Mouse (Mus musculus) hindbrain, embryonic 11.5 days (tissue): ENCODE results near the gene Lipt2. TPM values are rescaled to one million over a fixed set of nuclear protein-coding genes. Genes with fewer than 3 reads are reported as not detected.

Experiments used
- ATAC-seq: fragments of 200-750 bp; cut with Nextera tagmentation; 2 replicates; pipeline ENCODE4 v1.8.0; 2017; ENCODE audit warnings: mild to moderate bottlenecking, moderate TSS enrichment, moderate library complexity; ENCODE audit not compliant: low FRiP score
- DNase-seq: peaks from one replicate; pipeline ENCODE4 v3.0.0-alpha.2; 2015; ENCODE audit warnings: low spot score
- H3K27ac ChIP-seq: fragments of 300-500 bp; sonication (generic); 2 replicates; pipeline ENCODE4 v1.5.1; 2014; ENCODE audit warnings: mild to moderate bottlenecking, low read depth, low read length
- H3K27me3 ChIP-seq: fragments of 300-500 bp; sonication (generic); 2 replicates; pipeline ENCODE4 v1.6.1; 2014; ENCODE audit warnings: mild to moderate bottlenecking, low read length, moderate library complexity, mixed read lengths; ENCODE audit not compliant: control insufficient read depth, insufficient read depth
- H3K36me3 ChIP-seq: fragments of 300-500 bp; sonication (generic); 2 replicates; pipeline ENCODE4 v1.6.1; 2014; ENCODE audit warnings: mild to moderate bottlenecking, low read length, moderate library complexity, mixed read lengths; ENCODE audit not compliant: control insufficient read depth, insufficient read depth
- H3K4me1 ChIP-seq: fragments of 300-500 bp; sonication (generic); replicated peaks from 2 replicates; pipeline ENCODE4 v1.6.1; 2014; ENCODE audit warnings: low read length, mixed read lengths; ENCODE audit not compliant: control insufficient read depth, insufficient read depth
- H3K4me2 ChIP-seq: fragments of 300-500 bp; sonication (generic); replicated peaks from 2 replicates; pipeline ENCODE4 v1.6.1; 2014; ENCODE audit warnings: mild to moderate bottlenecking, low read depth, low read length
- H3K4me3 ChIP-seq: fragments of 300-500 bp; sonication (generic); 2 replicates; pipeline ENCODE4 v1.5.1; 2014; ENCODE audit warnings: low read depth, low read length
- H3K9ac ChIP-seq: fragments of 300-500 bp; sonication (generic); 2 replicates; pipeline ENCODE4 v1.6.1; 2014; ENCODE audit warnings: low read depth, low read length
- H3K9me3 ChIP-seq: fragments of 300-500 bp; sonication (generic); 2 replicates; pipeline ENCODE4 v1.6.1; 2016; ENCODE audit warnings: low read length; ENCODE audit not compliant: control insufficient read depth
- WGBS: fragments of 180-500 bp; shearing (Covaris S2); extraction: QIAGEN DNeasy Blood & Tissue Kit; methylation state at CpG from one replicate; pipeline ENCODE4 v1.1.7; 2014; 5-methylcytosine and 5-hydroxymethylcytosine counted together
- polyA plus RNA-seq: library from polyadenylated mRNA; unstranded; fragments of >200 nt; fragmentation: Nextera tagmentation; extraction: Ambion mirVana; gene quantifications from 2 replicates; pipeline ENCODE4 v1.2.1, GENCODE M21; 2014

Gene Lipt2
- polyA plus RNA-seq, 1 experiment from 2014 or later = 23.7 TPM

DNA sequence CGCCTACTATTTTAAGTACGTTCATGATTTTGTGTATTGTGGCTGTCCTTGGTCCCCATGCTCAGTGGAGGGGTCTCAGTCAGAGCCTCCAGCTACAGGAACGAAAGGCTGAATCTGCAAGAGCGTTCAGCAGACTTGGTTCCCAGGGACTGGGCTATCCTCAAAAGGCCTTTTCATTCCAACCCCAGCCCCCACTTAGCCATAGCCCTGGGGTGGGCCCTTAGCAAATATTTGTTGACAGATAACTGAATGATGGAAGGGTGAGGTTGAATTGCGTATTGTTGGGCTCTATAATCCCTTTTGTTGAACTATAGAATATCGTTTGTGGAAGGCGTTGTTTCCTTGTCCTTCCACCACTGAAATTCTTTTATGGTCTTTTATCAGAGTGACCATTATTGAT, 32.6 kb upstream of the Lipt2 start:
- Histone ChIP-seq H3K36me3 (no peaks in the 10 kb centered on the region), H3K27me3 (no peaks in the 10 kb centered on the region), H3K4me3 (no peak overlapping the region), H3K4me1 (no peaks in the 10 kb centered on the region), H3K9me3 (no peaks in the 10 kb centered on the region), H3K9ac (no peak overlapping the region), H3K27ac (no peak overlapping the region), H3K4me2 (no peak overlapping the region)
- no peak for DNase-seq
- no peak for ATAC-seq
- WGBS = 77% methylated on average over 7 of the region's 7 CpGs

DNA sequence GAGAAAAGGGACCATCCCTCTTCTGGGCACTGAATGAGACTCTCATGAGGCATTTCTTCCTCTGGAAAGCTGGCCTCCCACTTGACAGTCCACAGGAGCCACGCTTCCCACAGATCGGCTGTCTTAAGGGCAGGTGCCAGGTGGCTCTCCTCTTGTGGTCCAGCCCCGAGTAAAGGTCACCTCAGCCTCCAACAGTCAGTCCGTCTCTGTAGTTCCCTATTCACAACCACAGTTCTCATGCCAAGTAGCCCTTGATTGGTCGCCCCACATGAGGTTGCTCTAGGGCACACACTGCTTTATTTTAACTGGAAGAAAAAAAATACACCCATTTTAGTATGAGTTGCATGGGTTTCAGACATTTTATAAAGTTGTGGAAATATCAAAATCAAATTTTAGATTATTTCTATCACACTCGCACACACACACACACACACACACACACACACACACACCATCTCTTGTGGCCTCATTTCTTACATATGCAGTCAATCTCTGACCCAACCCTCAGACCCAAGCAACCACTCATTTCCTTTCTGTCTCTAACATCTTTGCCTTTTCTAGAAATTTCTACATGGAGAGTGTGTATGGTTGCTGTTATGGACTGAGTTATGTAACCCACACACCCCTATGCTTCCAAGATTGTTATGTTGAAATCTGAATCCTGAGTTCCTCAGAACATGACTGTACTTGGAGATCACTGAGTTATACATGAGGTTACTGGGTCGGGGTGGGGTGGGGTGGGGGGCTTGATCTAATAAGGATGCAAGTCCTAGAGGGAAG, 30.6 kb upstream of the Lipt2 start:
- Histone ChIP-seq H3K4me2 (no peak overlapping the region), H3K4me3 (no peak overlapping the region), H3K27ac (no peak overlapping the region), H3K9me3 (no peaks in the 10 kb centered on the region), H3K27me3 (no peaks in the 10 kb centered on the region), H3K4me1 (no peaks in the 10 kb centered on the region), H3K36me3 (no peaks in the 10 kb centered on the region), H3K9ac (no peak overlapping the region)
- DNase-seq (no peak), ATAC-seq (no peak)
- WGBS = 92% methylated on average over 7 of the region's 7 CpGs

DNA sequence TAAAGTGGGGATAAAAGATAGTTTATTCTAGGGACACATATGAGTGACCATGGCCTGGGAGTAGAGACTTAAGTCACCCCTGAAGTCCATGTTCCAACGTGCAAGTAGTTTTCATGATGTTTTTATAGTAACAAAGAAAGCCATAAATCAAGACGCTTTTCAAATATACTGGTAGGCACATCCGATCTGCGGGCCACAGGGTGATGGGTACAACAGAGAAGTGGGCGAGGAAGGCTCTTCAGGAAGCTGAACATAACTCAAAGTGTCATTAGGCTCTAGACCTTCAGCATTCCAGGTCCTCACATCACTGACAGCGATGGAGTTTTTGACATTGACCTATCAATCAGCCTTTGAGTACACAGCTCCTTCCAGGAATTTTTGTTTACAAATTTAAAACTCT, 28.5 kb upstream of the Lipt2 start:
- 68% methylated on average over 6 of the region's 6 CpGs for WGBS
- no peak for DNase-seq
- no peaks in the 10 kb centered on the region for H3K27me3 ChIP-seq
- no peak overlapping the region for H3K4me3 ChIP-seq
- no peaks in the 10 kb centered on the region for H3K4me1 ChIP-seq
- H3K9me3 ChIP-seq = no peaks in the 10 kb centered on the region
- no peak overlapping the region for H3K27ac ChIP-seq
- ATAC-seq = no peak
- H3K9ac ChIP-seq = no peak overlapping the region
- no peak overlapping the region for H3K4me2 ChIP-seq
- no peaks in the 10 kb centered on the region for H3K36me3 ChIP-seq

DNA sequence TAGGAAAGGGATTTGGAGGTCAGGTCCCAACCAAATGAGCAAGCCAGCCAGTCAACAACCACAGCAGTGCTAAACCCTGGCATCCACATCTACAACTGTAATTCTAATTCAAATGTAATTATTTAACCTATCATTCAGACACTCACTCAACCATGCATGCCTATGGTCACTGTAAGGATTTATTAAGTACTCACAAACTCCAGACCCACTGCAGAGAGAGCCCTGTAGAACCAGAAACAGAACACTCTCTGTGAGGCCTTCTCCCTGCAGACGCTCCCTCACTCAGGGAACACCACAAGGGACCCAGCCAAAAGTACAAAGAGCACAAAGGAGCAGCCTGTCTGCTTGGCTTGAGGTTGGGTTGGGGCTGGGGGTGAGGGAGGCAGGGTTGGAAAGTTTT, 26.7 kb upstream of the Lipt2 start:
- Histone ChIP-seq H3K4me2 (no peak overlapping the region), H3K36me3 (no peaks in the 10 kb centered on the region), H3K9ac (no peak overlapping the region), H3K27me3 (no peaks in the 10 kb centered on the region), H3K4me3 (no peak overlapping the region), H3K4me1 (no peaks in the 10 kb centered on the region), H3K9me3 (no peaks in the 10 kb centered on the region), H3K27ac (no peak overlapping the region)
- 67% methylated on average over 1 of the region's 1 CpGs for WGBS
- ATAC-seq = no peak
- no peak for DNase-seq

DNA sequence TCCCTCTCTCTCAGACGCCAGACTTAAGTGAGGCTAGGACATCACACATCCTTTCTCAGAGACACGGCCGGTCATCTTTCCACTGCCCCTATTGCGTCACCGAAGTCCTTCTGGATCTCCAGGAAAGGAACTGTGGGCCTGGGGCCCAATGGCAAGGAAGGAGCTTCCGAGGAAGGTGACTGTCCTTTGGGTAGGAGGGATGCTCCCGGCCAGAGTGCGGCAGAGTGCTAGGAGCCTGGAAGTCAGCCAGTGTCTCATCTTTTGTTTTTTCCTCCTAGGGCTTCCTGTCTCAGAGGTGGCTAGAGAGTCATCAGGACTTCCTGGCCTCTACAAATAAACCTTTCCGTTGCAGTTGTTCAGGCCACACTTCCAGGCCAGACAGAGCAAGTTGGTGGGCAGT, 22.0 kb upstream of the Lipt2 start:
- Histone ChIP-seq H3K27me3 (no peaks in the 10 kb centered on the region), H3K9ac (no peak overlapping the region), H3K4me2 (no peak overlapping the region), H3K36me3 (no peaks in the 10 kb centered on the region), H3K4me3 (no peak overlapping the region), H3K4me1 (no peaks in the 10 kb centered on the region), H3K27ac (no peak overlapping the region), H3K9me3 (no peaks in the 10 kb centered on the region)
- ATAC-seq = no peak
- no peak for DNase-seq
- WGBS = 91% methylated on average over 9 of the region's 9 CpGs

DNA sequence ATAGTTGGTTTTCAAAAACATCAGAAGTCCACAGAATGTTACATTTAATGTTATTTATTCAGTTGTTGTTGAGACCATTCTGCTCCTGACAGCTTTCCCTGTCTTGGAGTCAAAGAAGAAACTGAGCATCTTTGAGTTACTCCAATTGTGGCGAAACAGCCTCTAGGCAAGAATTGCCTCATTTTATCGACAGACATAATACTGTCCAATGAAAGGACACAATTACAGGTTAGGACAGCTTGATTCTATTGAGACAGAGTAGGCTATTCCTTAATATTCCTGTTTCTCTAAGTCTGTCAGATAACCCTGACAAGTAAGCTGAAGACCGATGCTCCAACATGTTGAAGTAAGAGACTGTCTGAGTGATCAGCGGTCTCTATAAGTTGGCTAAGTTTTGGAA, 21.0 kb upstream of the Lipt2 start:
- no peak overlapping the region for H3K4me2 ChIP-seq
- no peak overlapping the region for H3K4me3 ChIP-seq
- no peaks in the 10 kb centered on the region for H3K9me3 ChIP-seq
- DNase-seq (no peak), ATAC-seq (no peak)
- H3K27ac ChIP-seq = no peak overlapping the region
- H3K27me3 ChIP-seq = no peaks in the 10 kb centered on the region
- H3K36me3 ChIP-seq = no peaks in the 10 kb centered on the region
- no peaks in the 10 kb centered on the region for H3K4me1 ChIP-seq
- H3K9ac ChIP-seq = no peak overlapping the region
- 96% methylated on average over 4 of the region's 4 CpGs for WGBS

DNA sequence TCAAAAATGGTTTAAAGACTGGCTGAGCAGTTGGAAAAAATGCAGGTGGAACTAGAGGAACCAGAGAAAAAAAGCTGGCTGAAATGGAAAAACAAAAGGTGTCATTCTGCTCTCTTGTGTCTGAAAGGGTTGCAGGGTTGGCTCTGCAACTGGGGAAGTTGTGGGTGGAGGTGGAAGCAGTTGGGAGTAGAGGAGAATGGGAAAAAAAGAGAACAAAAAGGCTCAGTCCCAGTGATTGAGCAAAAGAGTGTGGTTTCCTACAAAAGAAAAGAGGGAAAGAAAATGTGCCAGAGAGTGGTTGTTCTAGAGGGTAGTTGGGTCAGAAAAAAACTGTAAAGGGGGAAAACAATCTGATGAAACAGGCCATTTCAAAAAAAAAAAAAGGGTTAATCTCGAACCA, 18.5 kb upstream of the Lipt2 start:
- H3K4me1 ChIP-seq = no peaks in the 10 kb centered on the region
- ATAC-seq (no peak), DNase-seq (no peak)
- 76% methylated on average over 1 of the region's 1 CpGs for WGBS
- H3K9ac ChIP-seq = no peak overlapping the region
- H3K9me3 ChIP-seq = no peaks in the 10 kb centered on the region
- H3K36me3 ChIP-seq = no peaks in the 10 kb centered on the region
- no peak overlapping the region for H3K4me2 ChIP-seq
- no peaks in the 10 kb centered on the region for H3K27me3 ChIP-seq
- H3K27ac ChIP-seq = no peak overlapping the region
- no peak overlapping the region for H3K4me3 ChIP-seq

DNA sequence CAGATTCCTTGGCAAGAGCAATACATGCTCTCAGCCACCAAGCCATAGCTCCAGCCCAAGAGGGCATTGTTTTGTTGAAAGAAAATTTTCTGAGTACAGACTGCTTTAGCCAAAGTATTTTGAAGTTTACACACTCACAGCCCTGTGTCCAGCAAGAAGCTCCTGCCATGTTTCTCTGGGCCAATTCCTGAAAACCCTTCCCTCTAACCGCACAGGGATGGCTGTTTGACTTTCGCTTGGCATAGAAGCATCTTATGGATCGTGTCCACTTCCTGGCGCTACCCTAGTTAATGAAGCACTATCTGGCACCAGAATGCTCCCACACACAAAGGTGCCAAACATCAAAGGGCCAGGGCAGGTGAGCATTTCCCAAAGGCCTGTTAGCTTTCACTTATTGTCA, 10.5 kb upstream of the Lipt2 start:
- Histone ChIP-seq H3K9me3 (no peaks in the 10 kb centered on the region), H3K36me3 (no peaks in the 10 kb centered on the region), H3K9ac (no peak overlapping the region), H3K4me1 (no peaks in the 10 kb centered on the region), H3K27me3 (no peaks in the 10 kb centered on the region), H3K4me3 (no peak overlapping the region), H3K4me2 (no peak overlapping the region), H3K27ac (no peak overlapping the region)
- WGBS = 92% methylated on average over 4 of the region's 4 CpGs
- ATAC-seq (no peak), DNase-seq (no peak)

DNA sequence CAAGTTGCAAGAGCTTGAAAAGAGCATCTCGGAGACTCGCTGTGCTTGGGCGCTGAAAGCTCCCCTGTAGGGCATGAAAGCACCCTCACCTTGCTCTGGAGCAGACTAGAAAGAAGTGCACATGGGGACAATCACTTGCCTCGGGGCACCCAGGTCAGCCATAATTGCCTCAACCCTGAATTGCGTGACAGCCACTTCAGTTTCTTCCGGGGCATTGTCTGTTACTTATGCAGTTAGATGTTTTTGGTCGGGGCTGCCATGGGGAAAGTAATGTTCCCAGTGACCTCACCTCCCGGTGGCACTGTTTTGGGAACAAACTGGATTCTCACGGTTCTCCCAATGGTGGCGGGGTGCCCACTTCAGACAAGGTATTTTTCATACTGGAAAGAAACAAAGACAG, 9.0 kb upstream of the Lipt2 start:
- Histone ChIP-seq H3K27me3 (no peaks in the 10 kb centered on the region), H3K9ac (no peak overlapping the region), H3K4me1 (no peaks in the 10 kb centered on the region), H3K36me3 (no peaks in the 10 kb centered on the region), H3K4me2 (no peak overlapping the region), H3K9me3 (no peaks in the 10 kb centered on the region), H3K4me3 (no peak overlapping the region), H3K27ac (no peak overlapping the region)
- ATAC-seq (no peak), DNase-seq (no peak)
- WGBS = 57% methylated on average over 10 of the region's 10 CpGs
